Mouse (Mus musculus) bone marrow macrophage, adult 2 months (primary cell): ENCODE results near the gene Stac3.

Experiments used
- CTCF ChIP-seq: IDR thresholded peaks from 2 replicates; pipeline ENCODE4 v1.5.1; 2012; ENCODE audit warnings: low read depth, mild to moderate bottlenecking, low read length, moderate library complexity
- POLR2A ChIP-seq: IDR thresholded peaks from 2 replicates; pipeline ENCODE4 v1.6.1; 2012; ENCODE audit warnings: mild to moderate bottlenecking, low read depth, low read length, borderline replicate concordance

DNA sequence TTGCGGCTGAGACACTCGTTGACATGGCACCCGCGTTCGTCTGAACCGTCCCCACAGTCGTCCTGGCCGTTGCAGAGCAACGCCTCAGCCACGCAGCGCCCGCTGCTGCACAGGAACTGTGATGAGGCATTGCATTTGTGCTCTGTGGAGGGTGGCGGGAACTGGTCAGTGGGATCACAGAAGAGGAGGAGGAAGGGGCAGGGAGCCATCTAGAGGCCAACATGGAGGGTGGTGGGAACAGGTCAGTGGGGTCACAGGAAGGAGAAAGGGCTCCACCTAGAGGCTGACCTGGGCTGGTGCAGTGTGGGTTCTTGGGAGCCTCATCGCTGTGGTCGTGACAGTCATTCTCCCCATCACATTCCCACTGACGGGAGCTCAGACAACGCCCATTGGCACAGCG is 54.2 kb downstream of the Stac3 start:
- TF ChIP-seq CTCF (peak; percentile 54), POLR2A (no peak)
